Mouse (Mus musculus) liver, postnatal 0 days (tissue): ENCODE data around the gene Gm49396. TPM values are rescaled to one million over a fixed set of nuclear protein-coding genes. Genes with fewer than 3 reads are reported as not detected.

Experiments
- ATAC-seq: fragments of 200-750 bp; cut with Nextera tagmentation; 2 replicates; pipeline ENCODE4 v1.8.0; 2017; ENCODE audit warnings: mild to moderate bottlenecking, moderate library complexity
- DNase-seq: peaks from one replicate; pipeline ENCODE4 v3.0.0-alpha.2; 2016
- H3K27ac ChIP-seq: fragments of 300-500 bp; sonication (generic); 2 replicates; pipeline ENCODE4 v1.5.1; 2014; ENCODE audit warnings: antibody characterized with exemption, moderate library complexity, mild to moderate bottlenecking, low read depth
- H3K27me3 ChIP-seq: fragments of 300-500 bp; sonication (generic); 2 replicates; pipeline ENCODE4 v1.6.1; 2014; ENCODE audit warnings: low read length, control low read depth, mixed read lengths; ENCODE audit not compliant: insufficient read depth
- H3K36me3 ChIP-seq: fragments of 300-500 bp; sonication (generic); replicated peaks from 2 replicates; pipeline ENCODE4 v1.6.1; 2014; ENCODE audit warnings: mild to moderate bottlenecking, control low read depth, low read length, moderate library complexity, mixed read lengths; ENCODE audit not compliant: insufficient read depth
- H3K4me1 ChIP-seq: fragments of 300-500 bp; sonication (generic); 2 replicates; pipeline ENCODE4 v1.6.1; 2014; ENCODE audit warnings: antibody characterized with exemption, mild to moderate bottlenecking, control low read depth; ENCODE audit not compliant: insufficient read depth
- H3K4me2 ChIP-seq: fragments of 300-500 bp; sonication (generic); 2 replicates; pipeline ENCODE4 v1.6.1; 2014; ENCODE audit warnings: low read depth, mild to moderate bottlenecking, low read length, moderate library complexity, mixed read lengths
- H3K4me3 ChIP-seq: fragments of 300-500 bp; sonication (generic); 2 replicates; pipeline ENCODE4 v1.5.1; 2014; ENCODE audit warnings: low read depth, low read length
- H3K9ac ChIP-seq: fragments of 300-500 bp; sonication (generic); replicated peaks from 2 replicates; pipeline ENCODE4 v1.6.1; 2014; ENCODE audit warnings: mild to moderate bottlenecking, moderate library complexity
- H3K9me3 ChIP-seq: fragments of 300-500 bp; sonication (generic); 2 replicates; pipeline ENCODE4 v1.6.1; 2016; ENCODE audit warnings: mild to moderate bottlenecking, control low read depth, low read length, mixed read lengths
- CTCF ChIP-seq: sonication (generic); IDR thresholded peaks from 2 replicates; pipeline ENCODE4 v1.5.1; 2016; ENCODE audit warnings: antibody characterized with exemption, low read depth
- EP300 ChIP-seq: IDR thresholded peaks from 2 replicates; pipeline ENCODE4 v1.6.1; 2016; ENCODE audit warnings: antibody characterized with exemption, low read depth, mild to moderate bottlenecking
- WGBS: fragments of 180-500 bp; shearing (Covaris S2); extraction: QIAGEN DNeasy Blood & Tissue Kit; methylation state at CpG from one replicate; pipeline ENCODE4 v1.1.7; 2014; ENCODE audit not compliant: insufficient replicate concordance; 5-methylcytosine and 5-hydroxymethylcytosine counted together
- polyA plus RNA-seq: library from polyadenylated mRNA; unstranded; fragments of >200 nt; fragmentation: Nextera tagmentation; extraction: Ambion mirVana; gene quantifications from 2 replicates; pipeline ENCODE4 v1.2.1, GENCODE M21; 2015

Gene Gm49396
- polyA plus RNA-seq, 1 experiment from 2014 or later = 1.8 TPM

GRCm38 (mm10) chr7:30584339-30584738 is 21.2 kb downstream of the Gm49396 start:
- WGBS = 87% methylated on average over 10 of the region's 10 CpGs
- H3K9me3 ChIP-seq = no peaks in the 10 kb centered on the region
- H3K9ac ChIP-seq = no peak overlapping the region
- no peak overlapping the region for H3K4me2 ChIP-seq
- H3K4me1 ChIP-seq = peaks cover 9% of the 10 kb centered on the region; the same call in 1 of the 2 replicates
- no peak for TF ChIP-seq EP300
- TF ChIP-seq CTCF = no peak
- H3K4me3 ChIP-seq = no peak overlapping the region
- no peak for ATAC-seq
- DNase-seq = no peak
- H3K27ac ChIP-seq = no peak overlapping the region
- peaks cover 72% of the 10 kb centered on the region for H3K36me3 ChIP-seq
- H3K27me3 ChIP-seq = no peaks in the 10 kb centered on the region

- Histone ChIP-seq H3K4me1 (peaks cover 13% of the 10 kb centered on the region; the same call in 1 of the 2 replicates), H3K27me3 (no peaks in the 10 kb centered on the region), H3K4me2 (no peak overlapping the region), H3K9me3 (no peaks in the 10 kb centered on the region), H3K27ac (no peak overlapping the region), H3K36me3 (peaks cover 64% of the 10 kb centered on the region), H3K9ac (no peak overlapping the region), H3K4me3 (no peak overlapping the region)
- TF ChIP-seq EP300 = no peak
- no peak for TF ChIP-seq CTCF
- ATAC-seq = no peak
- DNase-seq = no peak
- 87% methylated on average over 7 of the region's 7 CpGs for WGBS
These were observed 22.0 kb downstream of the Gm49396 start for GRCm38 (mm10) chr7:30585170-30585569.

- no peaks in the 10 kb centered on the region for H3K9me3 ChIP-seq
- no peaks in the 10 kb centered on the region for H3K27me3 ChIP-seq
- DNase-seq = no peak
- no peak overlapping the region for H3K4me3 ChIP-seq
- H3K36me3 ChIP-seq = peaks cover 53% of the 10 kb centered on the region
- H3K9ac ChIP-seq = no peak overlapping the region; the same call in 1 of the 2 replicates
- TF ChIP-seq CTCF (no peak), EP300 (no peak)
- H3K4me2 ChIP-seq = 0 out of 2 replicates have a peak overlapping the region, but pooled peaks have one; percentile 88
- no peak overlapping the region for H3K27ac ChIP-seq
- 91% methylated on average over 28 of the region's 28 CpGs for WGBS
- peaks cover 19% of the 10 kb centered on the region; the same call in 1 of the 2 replicates for H3K4me1 ChIP-seq
- ATAC-seq = no peak
These were observed 23.4 kb downstream of the Gm49396 start for GRCm38 (mm10) chr7:30586455-30587020.

GRCm38 (mm10) chr7:30587842-30588667 is 24.9 kb downstream of the Gm49396 start:
- peak; percentile 67 for DNase-seq
- TF ChIP-seq EP300 (no peak), CTCF (no peak)

GRCm38 (mm10) chr7:30588676-30589434 is 25.7 kb downstream of the Gm49396 start, which contains the start of gene Kmt2b:
Kmt2b (minus strand) TSS chr7:30588726.
- DNase-seq (peak; percentile 96), ATAC-seq (peak; percentile 93)
- Histone ChIP-seq H3K9me3 (no peaks in the 10 kb centered on the region), H3K27me3 (no peaks in the 10 kb centered on the region), H3K4me1 (peaks cover 19% of the 10 kb centered on the region; the same call in 1 of the 2 replicates), H3K4me2 (peak within 1 kb of the TSS; percentile 88), H3K27ac (peak within 1 kb of the TSS; percentile 97), H3K4me3 (peak within 1 kb of the TSS; percentile 99), H3K36me3 (peaks cover 30% of the 10 kb centered on the region), H3K9ac (peak within 1 kb of the TSS; percentile 99)
- under 1% methylated on average over 54 of the region's 68 CpGs for WGBS
- 0 out of 2 replicates have a peak, but pooled peaks have one; percentile 6 for TF ChIP-seq CTCF
- no peak for TF ChIP-seq EP300

More at GRCm38 (mm10) chr7:30587842-30588667, 24.9 kb downstream of the Gm49396 start:
- H3K9me3 ChIP-seq = no peaks in the 10 kb centered on the region
- H3K4me1 ChIP-seq = peaks cover 19% of the 10 kb centered on the region; the same call in 1 of the 2 replicates
- peak overlapping the region; percentile 99 for H3K9ac ChIP-seq
- H3K27ac ChIP-seq = peak overlapping the region; percentile 97
- H3K36me3 ChIP-seq = peaks cover 38% of the 10 kb centered on the region
- H3K4me2 ChIP-seq = peak overlapping the region; percentile 88
- peak; percentile 7 for ATAC-seq
- under 1% methylated on average over 57 of the region's 67 CpGs for WGBS
- no peaks in the 10 kb centered on the region for H3K27me3 ChIP-seq
- peak overlapping the region; percentile 99 for H3K4me3 ChIP-seq
